ENCODE assay signal across 8 mouse cellular contexts in the genomic region with DNA sequence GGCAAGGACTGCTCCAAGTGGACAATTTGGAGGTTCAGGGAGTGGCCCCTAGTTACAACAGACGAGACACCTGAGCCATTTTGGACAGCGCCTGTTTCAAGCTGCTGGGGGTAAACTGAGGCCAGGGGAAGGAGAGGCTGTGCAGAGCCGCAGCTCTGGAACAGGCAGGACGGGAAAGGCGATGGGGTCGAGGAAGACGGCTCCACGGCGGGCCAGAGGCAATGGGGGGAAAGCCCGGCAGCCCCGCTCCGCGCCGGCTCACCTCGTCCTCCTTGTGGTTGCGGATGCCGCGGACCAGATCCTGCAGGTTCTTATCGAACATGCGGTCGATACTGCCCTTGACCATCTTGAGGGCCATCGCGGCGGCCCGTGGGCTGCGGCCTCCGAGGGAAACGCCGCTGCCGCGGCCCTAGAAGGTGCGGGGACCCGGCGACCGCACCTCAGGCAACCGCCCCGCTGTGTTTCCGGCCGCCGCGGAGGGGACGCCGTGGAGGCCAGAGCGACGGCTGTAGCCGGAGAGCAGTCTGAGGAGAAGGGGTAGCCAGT. TPM values are rescaled to one million over a fixed set of nuclear protein-coding genes. Genes with fewer than 3 reads are reported as not detected.
A peak's percentile ranks its signal among the peaks of the same experiment; 100 is the strongest.
DNase-seq lines count a peak whose midpoint lies in the region; ATAC-seq and TF ChIP-seq lines count a peak whose summit lies in the region.

No protein-coding gene starts in this region.

- H3K79me3 ChIP-seq in C2C12 (ENCODE audit: low read depth) = peaks cover 51% of the 10 kb centered on the region

- no peak for TF ChIP-seq CTCF in C2C12 (IDR thresholded peaks at IDR 0.05; ENCODE audit: control insufficient read depth, insufficient read depth, insufficient read length)

- H3K9me3 ChIP-seq in heart, embryonic 13.5 days = no peaks in the 10 kb centered on the region
- H3K9me3 ChIP-seq in embryonic facial prominence, embryonic 14.5 days (ENCODE audit: control insufficient read depth, low read length) = no peaks in the 10 kb centered on the region
- no peaks in the 10 kb centered on the region for H3K9me3 ChIP-seq in neural tube, embryonic 14.5 days (ENCODE audit: control insufficient read depth, low read length)

- H3ac ChIP-seq in C2C12 (ENCODE audit: control insufficient read depth, insufficient read length, low read depth) = peak overlapping the region; percentile 98

- peak overlapping the region; percentile 85 for H3K27ac ChIP-seq in heart, embryonic 13.5 days (replicated peaks)
- peak overlapping the region; percentile 85 for H3K27ac ChIP-seq in embryonic facial prominence, embryonic 14.5 days (replicated peaks; ENCODE audit: low read depth, low read length)
- H3K27ac ChIP-seq in neural tube, embryonic 14.5 days (ENCODE audit: low read depth, low read length) = peak overlapping the region; percentile 71

- H3K4me1 ChIP-seq in heart, embryonic 13.5 days = peaks cover 43% of the 10 kb centered on the region
- H3K4me1 ChIP-seq in embryonic facial prominence, embryonic 14.5 days (ENCODE audit: control insufficient read depth, insufficient read depth, low read length) = peaks cover 15% of the 10 kb centered on the region
- H3K4me1 ChIP-seq in neural tube, embryonic 14.5 days (ENCODE audit: control insufficient read depth, insufficient read depth, low read length) = peaks cover 25% of the 10 kb centered on the region

- H3K9ac ChIP-seq in heart, embryonic 13.5 days = peak overlapping the region; percentile 97
- peak overlapping the region; percentile 95 for H3K9ac ChIP-seq in embryonic facial prominence, embryonic 14.5 days (ENCODE audit: low read depth, low read length)
- H3K9ac ChIP-seq in neural tube, embryonic 14.5 days (replicated peaks; ENCODE audit: low read depth, low read length) = peak overlapping the region; percentile 90

- H3K4me3 ChIP-seq in heart, embryonic 13.5 days = peak overlapping the region; percentile 91
- H3K4me3 ChIP-seq in C2C12 (ENCODE audit: insufficient read depth, poor library complexity, severe bottlenecking) = peak overlapping the region; percentile 96
- H3K4me3 ChIP-seq in embryonic facial prominence, embryonic 14.5 days (ENCODE audit: low read depth, low read length) = peak overlapping the region; percentile 92
- peak overlapping the region; percentile 81 for H3K4me3 ChIP-seq in neural tube, embryonic 14.5 days (ENCODE audit: low read depth, low read length)

- H3K79me2 ChIP-seq in C2C12 (ENCODE audit: control insufficient read depth, insufficient read depth) = peaks cover 54% of the 10 kb centered on the region

- WGBS in heart, embryonic 13.5 days = under 1% methylated on average over 46 of the region's 46 CpGs
- WGBS in embryonic facial prominence, embryonic 14.5 days = 1% methylated on average over 19 of the region's 46 CpGs
- under 1% methylated on average over 35 of the region's 46 CpGs for WGBS in neural tube, embryonic 14.5 days

- H3K4me2 ChIP-seq in heart, embryonic 13.5 days = peak overlapping the region; percentile 99
- H3K4me2 ChIP-seq in embryonic facial prominence, embryonic 14.5 days (ENCODE audit: low read depth, low read length) = peak overlapping the region; percentile 64
- H3K4me2 ChIP-seq in neural tube, embryonic 14.5 days (ENCODE audit: low read depth, low read length) = peak overlapping the region; percentile 99

- peaks cover 15% of the 10 kb centered on the region for H3K36me3 ChIP-seq in heart, embryonic 13.5 days
- H3K36me3 ChIP-seq in C2C12 (ENCODE audit: control insufficient read depth, insufficient read depth) = peaks cover 22% of the 10 kb centered on the region
- 0 out of 2 replicates have a peak, but pooled peaks cover 7% of the 10 kb centered on the region for H3K36me3 ChIP-seq in embryonic facial prominence, embryonic 14.5 days (ENCODE audit: control insufficient read depth, insufficient read depth, low read length)
- no peaks in the 10 kb centered on the region for H3K36me3 ChIP-seq in neural tube, embryonic 14.5 days (ENCODE audit: control insufficient read depth, insufficient read depth, low read length)

- intact Hi-C loops in heart, postnatal 36 days (cut with DNase I) = loop anchor here (2.0 kb wide), 1 partner anchor 37 kb away; no protein-coding TSS in a partner anchor

- H3K27me3 ChIP-seq in heart, embryonic 13.5 days (replicated peaks) = no peaks in the 10 kb centered on the region
- no peaks in the 10 kb centered on the region for H3K27me3 ChIP-seq in C2C12 (ENCODE audit: control insufficient read depth, insufficient read depth, insufficient read length)
- H3K27me3 ChIP-seq in embryonic facial prominence, embryonic 14.5 days (replicated peaks; ENCODE audit: control insufficient read depth, insufficient read depth, low read length) = no peaks in the 10 kb centered on the region
- H3K27me3 ChIP-seq in neural tube, embryonic 14.5 days (ENCODE audit: control insufficient read depth, insufficient read depth, low read length) = no peaks in the 10 kb centered on the region

- ATAC-seq in heart, embryonic 13.5 days (ENCODE audit: extremely low read depth, insufficient number of reproducible peaks, low FRiP score, low TSS enrichment) = no peak; the same call in 1 of the 2 replicates
- ATAC-seq in embryonic facial prominence, embryonic 14.5 days (ENCODE audit: low read depth) = peak; percentile 1; the same call in 1 of the 2 replicates
- ATAC-seq in neural tube, embryonic 14.5 days (ENCODE audit: low read depth) = no peak; the same call in none of the 2 replicates

- DNase-seq in heart, postnatal 36 days = no peak
- no peak for DNase-seq in embryonic facial prominence, embryonic 14.5 days (ENCODE audit: low spot score)
- DNase-seq in kidney, postnatal 10 days = peak; percentile 45
- DNase-seq in adrenal gland, adult 2 months = no peak
- no peak for DNase-seq in frontal cortex, postnatal 25 days (ENCODE audit: low spot score in 2 of 2)

TF ChIP-seq in C2C12, 6 proteins besides CTCF, POLR2A, EP300 and RAD21:
- TF ChIP-seq MYOD1 (IDR thresholded peaks at IDR 0.05; ENCODE audit: control insufficient read depth, insufficient read length, low read depth) = no peak
- no peak for TF ChIP-seq FOSL1 (IDR thresholded peaks at IDR 0.05; ENCODE audit: insufficient read depth, low read length, poor library complexity, severe bottlenecking)
- no peak for TF ChIP-seq MYOG (IDR thresholded peaks at IDR 0.05; ENCODE audit: control insufficient read depth, extremely low read depth, insufficient read length)
- TF ChIP-seq MAX (IDR thresholded peaks at IDR 0.05) = no peak
- TF ChIP-seq CEBPB (IDR thresholded peaks at IDR 0.05; ENCODE audit: low read depth) = no peak
- no peak for TF ChIP-seq USF1 (IDR thresholded peaks at IDR 0.05; ENCODE audit: low read depth)

RNA-seq across cellular contexts. Expression of a gene that starts 0.4 kb away (rescaled TPM):
- polyA plus RNA-seq in heart, embryonic 13.5 days (2015; fragmentation: Nextera tagmentation; extraction: Ambion mirVana) = 44.0 and 46.4 TPM in 2 replicates
- total RNA-seq in heart, postnatal 36 days (2021) = 10 to 100 TPM; 35.1 to 43.5 TPM
- 51.3 TPM for polyA plus RNA-seq in C2C12 (2012; fragmentation: generic; extraction: Trizol)
- 67.6 and 75.8 TPM in 2 replicates for polyA plus RNA-seq in embryonic facial prominence, embryonic 14.5 days (2014; fragmentation: Nextera tagmentation; extraction: Ambion mirVana)
- 109 and 125 TPM in 2 replicates for polyA plus RNA-seq in neural tube, embryonic 14.5 days (2014; fragmentation: Nextera tagmentation; extraction: Ambion mirVana)
- 100 to 1,000 TPM in 1 of 2 experiments, 10 to 100 TPM in 1; 85.6 to 104 TPM for total RNA-seq in adrenal gland, adult 2 months (2021)
- polyA plus RNA-seq in adrenal gland, adult 2 months (2012; rRNA removed) = 98.1 and 131 TPM in 2 replicates

RNA-seq across cellular contexts. Expression of a gene that starts 13.3 kb away (rescaled TPM):
- 17.9 and 19.1 TPM in 2 replicates for polyA plus RNA-seq in heart, embryonic 13.5 days (2015; fragmentation: Nextera tagmentation; extraction: Ambion mirVana)
- 10 to 100 TPM; 22.5 to 27.0 TPM for total RNA-seq in heart, postnatal 36 days (2021)
- polyA plus RNA-seq in C2C12 (2012; fragmentation: generic; extraction: Trizol) = 19.1 TPM
- 20.7 and 21.5 TPM in 2 replicates for polyA plus RNA-seq in embryonic facial prominence, embryonic 14.5 days (2014; fragmentation: Nextera tagmentation; extraction: Ambion mirVana)
- 23.6 and 27.3 TPM in 2 replicates for polyA plus RNA-seq in neural tube, embryonic 14.5 days (2014; fragmentation: Nextera tagmentation; extraction: Ambion mirVana)
- 10 to 100 TPM; 31.7 to 80.6 TPM for total RNA-seq in adrenal gland, adult 2 months (2021)
- 109 and 170 TPM in 2 replicates for polyA plus RNA-seq in adrenal gland, adult 2 months (2012; rRNA removed)

RNA-seq across cellular contexts. Expression of a gene that starts 39.7 kb away (rescaled TPM):
- 12.7 and 13.5 TPM in 2 replicates for polyA plus RNA-seq in heart, embryonic 13.5 days (2015; fragmentation: Nextera tagmentation; extraction: Ambion mirVana)
- 1 to 10 TPM; 2.5 to 2.9 TPM for total RNA-seq in heart, postnatal 36 days (2021)
- 0.43 TPM for polyA plus RNA-seq in C2C12 (2012; fragmentation: generic; extraction: Trizol)
- polyA plus RNA-seq in embryonic facial prominence, embryonic 14.5 days (2014; fragmentation: Nextera tagmentation; extraction: Ambion mirVana) = 10.3 and 14.4 TPM in 2 replicates
- 24.9 and 29.5 TPM in 2 replicates for polyA plus RNA-seq in neural tube, embryonic 14.5 days (2014; fragmentation: Nextera tagmentation; extraction: Ambion mirVana)
- total RNA-seq in adrenal gland, adult 2 months (2021) = 10 to 100 TPM; 13.2 to 21.2 TPM
- 73.3 and 74.3 TPM in 2 replicates for polyA plus RNA-seq in adrenal gland, adult 2 months (2012; rRNA removed)

RNA-seq across cellular contexts. Expression of a gene that starts 39.9 kb away (rescaled TPM):
- polyA plus RNA-seq in heart, embryonic 13.5 days (2015; fragmentation: Nextera tagmentation; extraction: Ambion mirVana) = 26.0 and 27.2 TPM in 2 replicates
- 1 to 10 TPM; 5.3 to 6.7 TPM for total RNA-seq in heart, postnatal 36 days (2021)
- 34.2 TPM for polyA plus RNA-seq in C2C12 (2012; fragmentation: generic; extraction: Trizol)
- 31.2 and 37.0 TPM in 2 replicates for polyA plus RNA-seq in embryonic facial prominence, embryonic 14.5 days (2014; fragmentation: Nextera tagmentation; extraction: Ambion mirVana)
- polyA plus RNA-seq in neural tube, embryonic 14.5 days (2014; fragmentation: Nextera tagmentation; extraction: Ambion mirVana) = 42.0 and 48.6 TPM in 2 replicates
- 10 to 100 TPM; 18.0 to 19.4 TPM for total RNA-seq in adrenal gland, adult 2 months (2021)
- 22.5 and 27.1 TPM in 2 replicates for polyA plus RNA-seq in adrenal gland, adult 2 months (2012; rRNA removed)

RNA-seq across cellular contexts. Expression of a gene that starts 56.3 kb away (rescaled TPM):
- 46.3 and 53.4 TPM in 2 replicates for polyA plus RNA-seq in heart, embryonic 13.5 days (2015; fragmentation: Nextera tagmentation; extraction: Ambion mirVana)
- total RNA-seq in heart, postnatal 36 days (2021) = 10 to 100 TPM; 29.5 to 29.7 TPM
- 106 TPM for polyA plus RNA-seq in C2C12 (2012; fragmentation: generic; extraction: Trizol)
- 69.6 TPM in 2 replicates for polyA plus RNA-seq in embryonic facial prominence, embryonic 14.5 days (2014; fragmentation: Nextera tagmentation; extraction: Ambion mirVana)
- 63.3 and 66.8 TPM in 2 replicates for polyA plus RNA-seq in neural tube, embryonic 14.5 days (2014; fragmentation: Nextera tagmentation; extraction: Ambion mirVana)
- total RNA-seq in adrenal gland, adult 2 months (2021) = 10 to 100 TPM; 53.6 to 58.7 TPM
- polyA plus RNA-seq in adrenal gland, adult 2 months (2012; rRNA removed) = 103 and 104 TPM in 2 replicates
